Mouse (Mus musculus): ENCODE results near the gene Wnt9a. TPM values are rescaled to one million over a fixed set of nuclear protein-coding genes. Genes with fewer than 3 reads are reported as not detected.

Wnt9a gene
- total RNA-seq, 2 experiments from 2014 or later: 8.8 to 9.8 TPM

DNA sequence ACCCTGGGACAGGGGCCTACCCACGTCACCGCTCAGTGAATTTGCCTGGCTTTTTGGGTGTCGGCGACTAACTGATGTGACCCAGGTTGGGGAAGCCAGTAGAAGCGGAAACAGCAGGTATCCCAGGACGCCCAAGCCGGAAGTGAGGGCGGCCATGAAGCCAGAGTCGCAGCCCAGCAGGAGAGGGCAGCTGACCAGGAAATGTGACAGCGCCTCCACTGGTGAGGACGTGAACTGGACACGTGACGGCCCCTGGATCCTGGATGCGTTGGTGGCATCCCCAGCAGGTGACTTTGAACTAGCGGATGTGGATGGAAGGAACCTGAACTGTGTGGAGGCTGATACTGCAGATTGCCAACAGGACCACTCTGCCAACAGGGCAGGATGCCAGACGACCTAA lies 68.7 kb downstream of the Wnt9a start, which contains the start of gene Prss38:
TSS of gene Prss38 (minus strand) at position 183 of the 400 bp plus-strand sequence.
- intact Hi-C loops (cut with DNase I; ENCODE audit: low total_unique reads): no loop called here
- no peak for DNase-seq

DNA sequence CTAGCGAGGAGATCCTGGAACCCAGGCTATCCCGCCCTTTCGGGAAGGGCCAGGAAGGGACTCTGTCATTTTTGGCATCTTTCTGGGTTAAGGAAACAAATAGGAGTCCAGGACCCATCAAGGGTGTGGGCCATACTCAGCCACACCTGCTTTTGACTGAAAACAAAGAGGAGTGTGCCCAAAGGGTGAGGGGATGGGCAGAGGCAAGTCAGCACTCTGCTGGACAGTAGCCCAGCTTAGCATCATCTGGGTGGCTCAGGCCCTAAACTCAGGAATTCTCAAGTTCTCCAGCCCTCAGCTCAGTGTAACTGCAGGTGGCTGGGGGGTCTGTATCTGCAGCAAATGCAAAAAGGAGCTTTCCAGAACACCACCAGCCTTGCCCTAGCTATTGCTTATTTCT lies 71.3 kb downstream of the Wnt9a start:
- DNase-seq: no peak
- intact Hi-C loops (cut with DNase I; ENCODE audit: low total_unique reads): no loop called here

DNA sequence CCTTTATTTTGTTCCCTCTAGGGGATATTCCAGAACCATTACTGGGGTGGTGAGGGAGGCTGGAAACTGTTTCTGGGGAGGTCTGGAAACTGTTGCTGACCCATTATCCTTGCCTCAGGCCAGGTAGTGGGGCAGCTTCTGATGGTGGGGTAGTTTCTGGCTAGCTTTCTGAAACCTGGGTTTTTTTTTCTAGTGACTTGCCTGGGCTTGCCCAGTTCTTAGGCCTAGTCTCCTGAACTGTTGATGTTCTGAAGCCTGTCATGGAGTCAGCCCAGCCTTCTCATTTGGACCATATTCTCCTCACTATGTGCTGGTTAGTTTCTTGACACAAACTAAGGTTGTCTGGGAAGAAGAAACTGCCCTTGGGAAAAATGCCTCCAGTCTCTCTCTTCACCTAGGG lies 72.8 kb downstream of the Wnt9a start:
- intact Hi-C loops (cut with DNase I; ENCODE audit: low total_unique reads): no loop called here
- DNase-seq: no peak

Small RNA genes lying within 50 kb of the gene (microRNA-seq; reads per million reads assigned to microRNA genes)
- 0 reads per million in 2 experiments for gene Gm24756

Other genes starting within 250 kb of the Wnt9a start
- 100 to 1,000 TPM; 708 to 848 TPM for gene Obscn, start 170.5 kb upstream of the Wnt9a start, total RNA-seq (2021)
- 10 to 100 TPM in 1 of 2 experiments, 1 to 10 TPM in 1; 7.7 to 10.6 TPM for gene Iba57, start 143.2 kb upstream of the Wnt9a start, total RNA-seq (2021)
- gene Gjc2, start 123.7 kb upstream of the Wnt9a start, total RNA-seq (2021): under 1 TPM; 0.27 to 0.62 TPM
- 10 to 100 TPM; 17.1 to 20.2 TPM for gene Guk1, start 114.7 kb upstream of the Wnt9a start, total RNA-seq (2021)
- 10 to 100 TPM; 36.6 to 44.3 TPM for gene Mrpl55, start 104.4 kb upstream of the Wnt9a start, total RNA-seq (2021)
- gene 2310033P09Rik, start 98.6 kb upstream of the Wnt9a start, total RNA-seq (2021): 1 to 10 TPM; 4.1 to 4.6 TPM
- gene Arf1, start 78.7 kb upstream of the Wnt9a start, total RNA-seq (2021): 100 to 1,000 TPM; 195 to 207 TPM
- gene Wnt3a, start 16.2 kb upstream of the Wnt9a start, total RNA-seq (2021): not detected
- gene Prss38, start 68.7 kb downstream of the Wnt9a start, total RNA-seq (2021): under 1 TPM in 1 of 2 experiments, not detected in 1; 0.23 TPM
- 1 to 10 TPM; 6.4 to 7.3 TPM for gene Jmjd4, start 143.1 kb downstream of the Wnt9a start, total RNA-seq (2021)
- gene Snap47, start 144.3 kb downstream of the Wnt9a start, total RNA-seq (2021): 10 to 100 TPM; 24.3 to 27.0 TPM
- gene Zfp867, start 165.5 kb downstream of the Wnt9a start, total RNA-seq (2021): 1 to 10 TPM; 3.5 to 3.6 TPM
- 10 to 100 TPM; 12.1 to 15.4 TPM for gene Zkscan17, start 219.8 kb downstream of the Wnt9a start, total RNA-seq (2021)
- gene Nlrp3, start 234.6 kb downstream of the Wnt9a start, total RNA-seq (2021): under 1 TPM; 0.27 to 0.42 TPM

Measured in gastrocnemius, postnatal 14 days (tissue).